Mouse (Mus musculus) forebrain, embryonic 13.5 days (tissue): Measurements from ENCODE around the gene Fahd2a. TPM values are rescaled to one million over a fixed set of nuclear protein-coding genes. Genes with fewer than 3 reads are reported as not detected.

Experiments
- ATAC-seq: fragments of 200-750 bp; cut with Nextera tagmentation; 2 replicates; pipeline ENCODE4 v1.8.0; 2017
- H3K27ac ChIP-seq: fragments of 300-500 bp; sonication (generic); 2 replicates; pipeline ENCODE4 v1.5.1; 2015; ENCODE audit warnings: inconsistent platforms, mild to moderate bottlenecking, moderate library complexity
- H3K27me3 ChIP-seq: fragments of 300-500 bp; sonication (generic); 2 replicates; pipeline ENCODE4 v1.6.1; 2015; ENCODE audit warnings: mild to moderate bottlenecking, inconsistent platforms
- H3K36me3 ChIP-seq: fragments of 300-500 bp; sonication (generic); 2 replicates; pipeline ENCODE4 v1.6.1; 2015; ENCODE audit warnings: mild to moderate bottlenecking, inconsistent platforms; ENCODE audit not compliant: poor library complexity, severe bottlenecking
- H3K4me1 ChIP-seq: fragments of 300-500 bp; sonication (generic); 2 replicates; pipeline ENCODE4 v1.6.1; 2015; ENCODE audit warnings: inconsistent platforms
- H3K4me2 ChIP-seq: fragments of 300-500 bp; sonication (generic); 2 replicates; pipeline ENCODE4 v1.6.1; 2015; ENCODE audit warnings: inconsistent platforms, mild to moderate bottlenecking, moderate library complexity
- H3K4me3 ChIP-seq: fragments of 300-500 bp; sonication (generic); 2 replicates; pipeline ENCODE4 v1.5.1; 2015; ENCODE audit warnings: mild to moderate bottlenecking, inconsistent platforms
- H3K9ac ChIP-seq: fragments of 300-500 bp; sonication (generic); 2 replicates; pipeline ENCODE4 v1.6.1; 2015; ENCODE audit warnings: mild to moderate bottlenecking, inconsistent platforms
- H3K9me3 ChIP-seq: fragments of 300-500 bp; sonication (generic); replicated peaks from 2 replicates; pipeline ENCODE4 v1.6.1; 2016; ENCODE audit warnings: inconsistent platforms
- WGBS: fragments of 180-500 bp; shearing (Covaris S2); methylation state at CpG from one replicate; pipeline ENCODE4 v1.1.7; 2015; 5-methylcytosine and 5-hydroxymethylcytosine counted together
- polyA plus RNA-seq: library from polyadenylated mRNA; unstranded; fragments of >200 nt; fragmentation: Nextera tagmentation; extraction: Ambion mirVana; gene quantifications from 2 replicates; pipeline ENCODE4 v1.2.1, GENCODE M21; 2015

Fahd2a gene
- polyA plus RNA-seq, 1 experiment from 2014 or later, result 28.2 TPM

DNA sequence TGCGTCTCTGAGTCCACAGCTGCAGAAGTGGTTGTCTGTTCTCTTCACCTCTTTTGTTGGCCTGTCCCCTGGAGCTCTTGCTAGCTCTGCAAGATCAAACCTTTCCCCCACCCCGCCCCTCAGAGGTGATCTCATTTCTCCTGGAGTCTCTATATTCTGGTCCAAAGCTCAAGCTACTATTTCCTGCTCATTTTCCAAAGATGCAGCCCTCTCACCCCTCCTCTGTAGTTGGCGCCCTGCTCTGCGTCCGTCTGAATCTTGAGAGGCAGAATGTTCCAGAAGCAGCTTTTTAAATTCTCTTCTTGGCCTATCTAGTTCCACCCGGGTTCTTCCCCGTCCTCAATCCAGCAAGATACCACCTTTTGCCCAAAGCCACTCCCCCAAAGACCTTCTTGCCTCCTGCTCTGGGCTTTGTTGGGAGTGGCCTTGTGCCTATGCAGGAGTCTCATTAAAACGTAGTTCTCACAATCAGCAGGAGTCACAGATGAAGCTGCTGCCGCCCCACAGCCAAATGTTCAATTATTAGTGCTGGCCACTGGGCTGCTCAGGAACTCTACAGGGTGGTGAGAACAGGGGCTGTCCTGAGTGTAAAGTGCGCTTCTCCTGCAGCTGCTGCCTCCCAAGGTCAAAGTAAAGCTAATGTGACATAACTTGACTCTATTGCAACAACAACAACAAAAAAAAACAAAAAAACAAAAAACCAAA lies 25.9 kb downstream of the Fahd2a start:
- Histone ChIP-seq H3K4me3 (no peak overlapping the region), H3K9ac (no peak overlapping the region), H3K36me3 (no peaks in the 10 kb centered on the region), H3K9me3 (no peaks in the 10 kb centered on the region), H3K4me1 (no peaks in the 10 kb centered on the region), H3K27me3 (no peaks in the 10 kb centered on the region), H3K4me2 (no peak overlapping the region), H3K27ac (no peak overlapping the region)
- WGBS, result 69% methylated on average over 10 of the region's 10 CpGs
- ATAC-seq, result no peak

DNA sequence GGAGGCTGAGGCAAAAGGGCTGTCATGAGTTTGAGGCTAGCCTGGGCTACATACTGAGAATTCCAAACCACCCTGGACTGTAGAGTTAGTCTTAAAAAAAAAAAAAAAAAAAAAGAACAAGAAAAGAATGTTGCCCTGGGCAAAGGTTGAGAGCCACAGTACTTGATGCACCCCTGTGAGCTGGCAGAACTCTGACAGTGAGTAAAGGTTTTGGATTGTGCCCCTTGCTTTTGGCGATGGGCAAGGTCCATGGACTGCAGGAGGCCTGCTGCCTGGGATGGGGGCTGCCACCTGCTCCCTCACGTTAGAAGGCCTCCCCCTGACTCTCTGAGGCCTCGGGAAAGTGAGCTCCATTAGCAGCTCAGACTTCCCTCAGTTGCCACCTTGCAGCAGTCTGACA lies 27.7 kb downstream of the Fahd2a start:
- Histone ChIP-seq H3K27me3 (no peaks in the 10 kb centered on the region), H3K4me1 (no peaks in the 10 kb centered on the region), H3K36me3 (no peaks in the 10 kb centered on the region), H3K9ac (no peak overlapping the region), H3K27ac (no peak overlapping the region), H3K4me2 (no peak overlapping the region), H3K9me3 (no peaks in the 10 kb centered on the region), H3K4me3 (no peak overlapping the region)
- no peak for ATAC-seq
- 59% methylated on average over 3 of the region's 3 CpGs for WGBS

DNA sequence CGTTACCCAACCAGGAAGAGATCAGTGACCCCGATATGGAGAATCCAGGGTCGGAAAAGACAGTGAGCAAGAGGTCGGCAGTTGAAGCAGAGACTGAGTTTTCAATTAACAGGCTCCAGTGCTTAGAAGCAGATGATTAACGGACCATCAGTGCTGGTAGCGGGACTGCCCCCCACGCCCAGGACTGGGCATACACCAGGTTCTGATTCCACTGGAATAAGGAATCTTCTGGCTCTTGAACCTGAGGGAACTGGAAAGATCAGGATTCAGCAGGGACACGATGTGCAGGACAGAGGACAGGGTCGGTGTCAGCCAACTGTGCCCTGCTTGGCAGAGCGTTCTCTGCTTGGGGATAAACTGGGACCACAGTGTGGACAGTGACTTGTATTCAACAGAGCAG lies 28.6 kb downstream of the Fahd2a start:
- ATAC-seq, result no peak
- H3K9me3 ChIP-seq, result no peaks in the 10 kb centered on the region
- no peaks in the 10 kb centered on the region for H3K4me1 ChIP-seq
- H3K4me3 ChIP-seq, result no peak overlapping the region
- H3K4me2 ChIP-seq, result no peak overlapping the region
- no peak overlapping the region for H3K27ac ChIP-seq
- H3K27me3 ChIP-seq, result no peaks in the 10 kb centered on the region
- H3K36me3 ChIP-seq, result no peaks in the 10 kb centered on the region
- no peak overlapping the region for H3K9ac ChIP-seq
- 86% methylated on average over 10 of the region's 10 CpGs for WGBS

DNA sequence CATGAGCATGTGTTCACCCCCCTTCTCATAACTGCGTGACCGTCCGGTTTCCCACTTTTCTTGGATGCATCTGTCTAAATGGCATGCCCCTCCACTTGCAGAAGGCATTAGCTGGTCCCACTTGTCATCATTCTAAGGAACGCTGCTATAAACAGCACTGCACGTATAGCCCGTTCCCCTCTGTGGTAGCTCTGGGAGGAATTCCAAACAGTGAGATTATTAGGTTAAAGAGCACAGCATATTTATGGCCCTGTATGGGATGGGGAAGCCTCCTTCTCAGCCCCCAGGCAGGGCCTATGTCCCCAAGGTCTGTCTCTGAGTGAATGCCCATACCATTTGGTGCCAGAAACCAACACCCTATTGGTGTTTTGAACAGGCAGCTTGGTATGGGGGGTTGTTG lies 33.2 kb downstream of the Fahd2a start:
- WGBS, result 94% methylated on average over 6 of the region's 6 CpGs
- no peaks in the 10 kb centered on the region for H3K27me3 ChIP-seq
- H3K4me1 ChIP-seq, result no peaks in the 10 kb centered on the region
- no peaks in the 10 kb centered on the region for H3K36me3 ChIP-seq
- H3K4me2 ChIP-seq, result no peak overlapping the region
- ATAC-seq, result no peak
- no peak overlapping the region for H3K9ac ChIP-seq
- H3K27ac ChIP-seq, result no peak overlapping the region
- H3K4me3 ChIP-seq, result no peak overlapping the region
- no peaks in the 10 kb centered on the region for H3K9me3 ChIP-seq

DNA sequence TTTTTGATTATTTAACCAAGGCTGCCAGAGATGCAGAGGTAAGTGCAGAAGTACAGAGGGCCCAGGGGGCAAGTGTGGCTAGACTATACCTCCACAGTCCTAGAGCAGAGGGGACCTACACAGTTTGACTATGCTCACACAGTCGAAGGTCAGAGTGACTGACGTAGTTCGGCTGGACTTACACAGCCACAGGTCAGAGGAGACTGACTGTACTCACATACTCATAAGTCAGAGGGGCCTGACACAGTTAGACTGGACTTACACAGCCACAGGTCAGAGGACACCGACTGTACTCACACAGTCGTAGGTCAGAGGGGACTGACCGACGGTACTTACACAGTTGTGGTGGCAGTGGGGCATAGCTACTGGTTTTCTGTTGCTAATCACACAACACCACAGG lies 45.6 kb downstream of the Fahd2a start:
- Histone ChIP-seq H3K9me3 (no peaks in the 10 kb centered on the region), H3K27ac (no peak overlapping the region), H3K4me1 (peaks cover 7% of the 10 kb centered on the region), H3K4me3 (no peak overlapping the region), H3K9ac (no peak overlapping the region), H3K27me3 (no peaks in the 10 kb centered on the region), H3K36me3 (no peaks in the 10 kb centered on the region), H3K4me2 (no peak overlapping the region)
- 97% methylated on average over 7 of the region's 7 CpGs for WGBS
- no peak for ATAC-seq

DNA sequence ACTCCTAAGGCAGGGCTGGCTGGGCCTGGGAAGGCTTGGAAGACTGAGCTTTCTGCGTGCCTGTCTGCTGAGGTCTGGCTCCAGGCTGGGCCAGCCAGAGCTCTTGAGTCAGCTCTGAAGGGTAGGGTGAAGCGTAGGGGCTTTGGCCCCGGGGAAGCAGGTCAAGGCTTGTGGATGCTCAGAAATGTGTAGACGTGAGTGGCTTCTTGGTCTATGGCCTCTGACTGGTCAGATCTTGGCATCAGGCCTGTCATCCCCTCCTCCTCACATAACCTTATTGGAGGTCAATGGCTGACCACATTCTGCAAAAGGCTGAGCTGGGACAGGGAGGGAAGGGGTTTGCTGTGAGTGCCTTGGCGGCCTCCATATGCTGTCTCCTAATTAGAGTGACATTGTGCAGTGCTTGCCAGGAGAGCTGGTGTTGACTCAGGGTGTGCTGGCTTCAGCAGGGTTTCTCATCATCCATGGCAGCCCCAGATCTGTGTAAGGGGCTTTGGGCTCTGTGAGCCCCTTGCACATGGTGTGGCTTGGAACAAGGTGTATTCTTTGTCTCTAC lies 49.7 kb downstream of the Fahd2a start:
- H3K4me2 ChIP-seq, result no peak overlapping the region
- no peaks in the 10 kb centered on the region for H3K27me3 ChIP-seq
- no peaks in the 10 kb centered on the region for H3K9me3 ChIP-seq
- H3K4me1 ChIP-seq, result no peaks in the 10 kb centered on the region
- ATAC-seq, result no peak
- no peaks in the 10 kb centered on the region for H3K36me3 ChIP-seq
- H3K27ac ChIP-seq, result no peak overlapping the region
- H3K4me3 ChIP-seq, result no peak overlapping the region
- WGBS, result 84% methylated on average over 5 of the region's 5 CpGs
- no peak overlapping the region for H3K9ac ChIP-seq

DNA sequence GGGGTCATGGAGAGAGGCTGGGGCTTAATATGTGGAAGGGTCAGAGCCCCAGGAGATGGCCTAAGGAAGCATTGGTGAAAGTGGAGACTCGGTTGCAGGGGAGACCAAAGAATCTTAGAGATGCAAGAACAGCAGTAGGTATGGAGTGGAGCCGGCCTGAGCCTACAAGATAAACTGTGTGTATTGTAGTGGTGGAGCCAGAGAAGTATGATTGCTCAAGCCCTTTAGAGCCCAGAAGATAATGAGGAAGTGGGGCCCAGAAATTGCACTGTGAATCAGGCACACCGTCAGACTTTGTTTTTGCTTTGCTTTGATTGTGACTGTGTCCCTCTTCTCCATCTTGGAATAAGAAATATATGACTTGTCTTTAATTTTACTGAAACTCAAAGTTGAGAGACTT lies 53.0 kb downstream of the Fahd2a start:
- H3K9me3 ChIP-seq, result no peaks in the 10 kb centered on the region
- no peak overlapping the region for H3K4me3 ChIP-seq
- no peak overlapping the region for H3K9ac ChIP-seq
- 78% methylated on average over 3 of the region's 3 CpGs for whole genome bisulfite sequencing
- no peak overlapping the region for H3K27ac ChIP-seq
- H3K36me3 ChIP-seq, result no peaks in the 10 kb centered on the region
- 0 out of 2 replicates have a peak, but pooled peaks cover 3% of the 10 kb centered on the region for H3K27me3 ChIP-seq
- ATAC-seq, result no peak
- H3K4me1 ChIP-seq, result no peaks in the 10 kb centered on the region
- H3K4me2 ChIP-seq, result no peak overlapping the region

DNA sequence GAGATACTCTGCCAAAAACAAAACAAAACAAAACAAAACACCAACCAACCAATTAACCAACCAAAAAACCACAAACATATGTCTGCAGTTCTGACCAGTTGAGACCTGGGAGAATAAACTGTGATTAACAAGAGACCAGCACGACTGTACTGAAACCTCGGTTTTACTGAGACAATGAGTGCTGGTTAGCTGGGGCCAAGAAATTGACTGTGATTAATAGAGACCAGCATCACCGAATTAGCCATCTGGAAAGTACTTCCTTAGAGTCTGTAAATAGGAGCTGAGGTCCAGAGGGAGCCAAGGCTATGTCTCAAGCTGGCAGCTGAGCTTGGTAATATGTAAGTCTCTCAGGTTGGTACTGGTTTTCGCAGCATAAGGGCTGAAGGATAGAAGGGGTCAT lies 53.5 kb downstream of the Fahd2a start:
- H3K27ac ChIP-seq, result no peak overlapping the region
- ATAC-seq, result no peak
- 65% methylated on average over 4 of the region's 4 CpGs for WGBS

DNA sequence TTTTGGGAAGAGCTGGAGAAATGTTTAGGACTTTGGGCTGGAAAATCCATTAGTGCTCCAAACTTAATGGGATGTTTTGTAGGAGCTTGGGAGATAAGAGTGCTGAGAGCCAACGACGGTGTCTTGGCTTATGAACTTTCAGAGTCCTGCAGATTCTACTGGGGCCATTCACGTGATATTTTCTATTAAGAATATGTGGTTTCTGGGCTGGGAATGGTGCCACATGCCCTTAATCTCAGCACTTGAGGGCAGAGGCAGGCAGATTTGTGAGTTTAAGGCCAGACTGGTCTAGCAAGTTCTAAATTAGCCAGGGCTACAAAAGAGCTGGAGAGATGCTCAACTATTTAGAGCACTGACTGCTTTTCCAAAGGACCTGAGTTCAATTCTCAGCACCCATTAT lies 54.0 kb downstream of the Fahd2a start:
- no peaks in the 10 kb centered on the region for H3K36me3 ChIP-seq
- 79% methylated on average over 3 of the region's 3 CpGs for whole genome bisulfite sequencing
- no peak overlapping the region for H3K4me3 ChIP-seq

More for the DNA sequence above, 53.5 kb downstream of the Fahd2a start:
- H3K36me3 ChIP-seq, result no peaks in the 10 kb centered on the region
- H3K9ac ChIP-seq, result no peak overlapping the region
- H3K9me3 ChIP-seq, result no peaks in the 10 kb centered on the region
- H3K4me2 ChIP-seq, result no peak overlapping the region
- no peaks in the 10 kb centered on the region for H3K4me1 ChIP-seq
- 0 out of 2 replicates have a peak, but pooled peaks cover 3% of the 10 kb centered on the region for H3K27me3 ChIP-seq
- no peak overlapping the region for H3K4me3 ChIP-seq

DNA sequence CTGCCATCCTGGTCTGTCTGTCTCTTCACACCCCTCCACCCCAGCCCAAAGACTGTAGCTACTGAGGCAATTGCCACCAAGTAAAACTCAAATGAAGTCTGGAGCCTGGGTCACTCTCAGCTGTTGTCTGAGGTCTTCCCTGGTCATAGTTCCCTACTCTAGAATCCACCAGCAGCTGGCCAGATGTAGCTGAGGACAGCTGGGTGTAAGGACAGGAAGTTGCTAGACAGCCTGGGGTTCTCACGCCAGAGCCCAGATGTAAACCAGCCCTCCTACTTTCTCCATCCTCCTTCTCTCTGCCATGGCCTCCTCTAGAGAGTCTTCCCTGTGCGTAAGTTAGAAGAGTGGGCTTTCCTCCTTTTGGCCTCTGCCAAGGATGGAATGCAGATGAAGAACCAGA lies 56.8 kb downstream of the Fahd2a start:
- ATAC-seq, result no peak

More for the DNA sequence above, 54.0 kb downstream of the Fahd2a start:
- Histone ChIP-seq H3K27ac (no peak overlapping the region), H3K4me1 (no peaks in the 10 kb centered on the region), H3K9ac (no peak overlapping the region), H3K27me3 (0 out of 2 replicates have a peak, but pooled peaks cover 3% of the 10 kb centered on the region), H3K4me2 (no peak overlapping the region), H3K9me3 (no peaks in the 10 kb centered on the region)
- ATAC-seq, result no peak

More for the DNA sequence above, 56.8 kb downstream of the Fahd2a start:
- Histone ChIP-seq H3K4me2 (no peak overlapping the region), H3K9me3 (no peaks in the 10 kb centered on the region), H3K27me3 (0 out of 2 replicates have a peak, but pooled peaks cover 3% of the 10 kb centered on the region), H3K4me1 (no peaks in the 10 kb centered on the region), H3K9ac (no peak overlapping the region), H3K27ac (no peak overlapping the region), H3K4me3 (no peak overlapping the region), H3K36me3 (no peaks in the 10 kb centered on the region)
- WGBS, result 79% methylated on average over 2 of the region's 2 CpGs
